Mouse (Mus musculus): ENCODE measurements at regions not wholly inside any gene's neighbourhood (a gene's known extent, or its start where the extent isn't known, plus 50 kb on each side); places are given as distances from the start of the nearest gene placed in this dataset.

DNA sequence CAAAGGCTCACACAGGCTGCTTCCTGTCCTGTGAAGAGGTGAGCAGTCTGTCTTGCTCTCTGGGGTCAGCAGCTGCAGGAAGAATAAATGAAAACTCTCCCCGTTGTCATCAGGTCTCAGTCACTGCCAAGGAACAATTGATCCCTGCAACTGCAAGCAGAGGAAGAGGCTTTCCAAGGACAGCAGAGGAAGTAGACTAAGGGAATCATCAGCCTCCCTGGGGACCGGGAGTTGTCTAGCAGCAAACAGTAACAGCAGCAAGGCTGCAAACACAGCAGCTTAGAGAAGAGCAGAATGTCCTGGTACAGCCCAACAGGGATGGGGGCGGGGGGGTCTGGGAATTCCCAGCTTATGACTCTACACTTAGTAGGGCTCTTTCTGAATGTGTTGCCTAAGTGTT, 72.4 kb downstream of the Rdh14 start:
- TF ChIP-seq CTCF (IDR thresholded peaks at IDR 0.05; ENCODE audit: extremely low read depth, insufficient read length, insufficient replicate concordance, low read depth, low read length) (no peak), POLR2A (IDR thresholded peaks at IDR 0.05; ENCODE audit: low read depth, low read length) (no peak)

All from small intestine, adult 2 months (tissue).